Mouse (Mus musculus) thymus, postnatal 25 days (tissue): Measurements from ENCODE around the gene Focad.
"Not testable (repeated sequence)": the region's sequence is repeated elsewhere in the genome, so short reads cannot be mapped to it uniquely, and the experiment has no call there.

Experiments
- DNase-seq: peaks from one replicate; pipeline ENCODE4 v3.0.0; 2022

The Focad gene

DNA sequence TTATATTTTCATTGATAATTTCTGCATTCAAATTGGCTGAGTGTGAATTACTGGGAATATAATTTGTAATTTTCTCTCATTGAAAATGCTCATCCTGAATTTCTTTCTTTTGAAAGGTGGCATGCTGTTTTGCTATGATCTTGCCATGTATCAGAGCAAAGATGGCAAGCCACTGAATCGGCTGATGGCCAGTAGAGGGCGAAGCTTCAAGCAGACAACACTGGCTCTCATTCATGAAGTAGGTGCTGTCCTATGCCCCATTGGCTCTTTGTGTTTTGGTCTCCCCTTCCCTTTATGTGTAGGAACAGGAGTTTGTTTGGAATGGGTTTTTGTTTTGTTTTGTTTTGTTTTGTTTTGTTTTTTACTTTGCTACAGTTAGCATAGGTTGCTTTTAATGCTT is 215.2 kb downstream of the Focad start:
- peak; percentile 33 for DNase-seq

DNA sequence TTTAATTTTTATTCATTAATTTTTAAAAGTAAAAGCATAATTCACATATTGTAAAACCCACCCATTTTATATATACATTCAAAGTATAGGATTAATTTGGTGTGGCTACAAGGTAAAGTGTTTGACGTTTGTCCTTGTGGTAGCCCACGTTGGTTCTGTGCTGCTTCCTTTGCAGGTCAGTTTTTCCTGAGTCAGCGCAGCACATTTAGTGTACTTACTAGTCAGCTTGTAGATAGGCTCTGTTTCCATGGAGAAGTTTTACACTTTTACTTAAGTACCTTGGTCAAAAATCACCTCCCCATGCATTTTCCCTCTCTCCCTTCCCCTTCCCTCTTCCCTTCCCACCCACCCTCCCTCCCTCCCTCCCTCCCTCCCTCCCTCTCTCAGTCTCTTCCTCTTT is 220.5 kb downstream of the Focad start:
- DNase-seq, result no peak

GRCm38 (mm10) chr4:88320067-88320466 is 225.6 kb downstream of the Focad start:
- no peak for DNase-seq

DNA sequence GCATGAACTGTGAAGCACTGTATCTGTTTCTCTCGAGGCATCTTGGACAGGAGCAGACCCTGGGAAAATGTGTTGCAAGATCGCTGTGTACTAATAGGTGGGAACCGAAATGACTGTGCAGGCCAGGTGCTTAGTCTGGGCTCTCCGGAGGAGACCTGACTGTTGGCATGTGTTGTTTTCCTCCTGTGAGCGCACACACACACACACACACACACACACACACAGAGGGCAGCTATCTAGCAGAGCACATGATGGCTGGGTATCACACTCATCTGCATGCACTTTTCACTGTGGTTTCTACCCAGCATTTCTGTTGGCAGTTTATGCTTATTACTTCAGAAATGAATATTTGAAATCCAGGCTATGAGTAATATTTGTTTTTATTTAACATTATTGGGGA is 231.0 kb downstream of the Focad start:
- DNase-seq, result no peak

DNA sequence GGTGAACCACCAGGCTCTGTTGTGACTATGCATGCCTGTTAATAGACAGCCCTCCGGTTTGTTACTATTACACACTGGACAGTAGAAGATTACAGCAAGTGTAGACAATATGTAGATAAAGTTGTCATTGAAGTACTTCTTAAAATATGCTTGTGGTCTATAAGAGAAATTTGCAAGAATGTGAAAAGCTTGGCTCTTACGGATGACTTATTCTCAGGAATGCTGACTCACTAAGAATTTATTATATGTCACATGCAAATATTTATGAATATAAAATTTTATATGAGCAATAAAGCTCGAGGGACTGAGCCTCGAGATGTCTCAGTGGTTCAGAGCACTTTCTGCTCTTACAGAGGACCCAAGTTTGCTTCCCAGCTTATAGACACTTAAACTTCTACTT is 240.1 kb downstream of the Focad start:
- DNase-seq, result no peak

DNA sequence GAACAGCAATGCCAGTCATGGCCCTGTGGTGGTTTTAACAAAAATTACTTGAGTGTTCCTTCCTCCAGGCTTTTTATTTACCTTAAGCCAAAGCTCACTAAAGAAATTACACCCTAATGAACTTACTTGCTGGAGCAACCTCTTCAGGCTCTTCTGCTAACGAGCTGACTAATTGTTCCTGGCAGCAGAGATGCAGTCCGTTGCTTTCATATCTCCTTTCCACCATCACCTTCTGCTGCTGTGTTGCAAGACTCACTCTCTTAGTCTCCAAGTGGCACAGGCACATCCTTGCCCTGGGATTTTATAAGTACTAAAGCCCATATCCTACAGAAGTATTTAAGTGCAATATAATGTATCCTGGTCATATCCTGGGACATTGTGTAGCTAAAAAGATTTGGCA is 242.3 kb downstream of the Focad start:
- no peak for DNase-seq

- no peak for DNase-seq
Observed at GRCm38 (mm10) chr4:88337365-88337764, 242.9 kb downstream of the Focad start.

DNA sequence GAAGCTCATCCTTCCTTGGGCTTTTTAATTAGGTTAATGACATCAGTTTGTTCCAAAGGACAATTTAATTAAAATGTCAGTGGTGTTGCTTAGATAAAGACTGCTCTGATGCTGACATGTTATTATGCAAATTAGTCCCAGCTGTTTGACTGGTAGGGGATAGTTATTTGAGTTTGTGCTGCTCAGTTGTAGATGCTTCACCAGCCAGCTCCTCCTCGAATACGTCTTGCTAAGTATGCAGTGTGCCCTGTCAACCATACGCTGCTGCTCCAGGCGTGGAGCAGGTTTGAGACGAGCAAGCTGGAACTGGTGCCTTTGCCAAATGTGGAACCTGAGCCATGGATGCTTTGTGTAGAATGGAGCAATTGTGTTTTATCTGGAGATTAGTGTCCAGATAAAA is 243.7 kb downstream of the Focad start:
- DNase-seq, result no peak

DNA sequence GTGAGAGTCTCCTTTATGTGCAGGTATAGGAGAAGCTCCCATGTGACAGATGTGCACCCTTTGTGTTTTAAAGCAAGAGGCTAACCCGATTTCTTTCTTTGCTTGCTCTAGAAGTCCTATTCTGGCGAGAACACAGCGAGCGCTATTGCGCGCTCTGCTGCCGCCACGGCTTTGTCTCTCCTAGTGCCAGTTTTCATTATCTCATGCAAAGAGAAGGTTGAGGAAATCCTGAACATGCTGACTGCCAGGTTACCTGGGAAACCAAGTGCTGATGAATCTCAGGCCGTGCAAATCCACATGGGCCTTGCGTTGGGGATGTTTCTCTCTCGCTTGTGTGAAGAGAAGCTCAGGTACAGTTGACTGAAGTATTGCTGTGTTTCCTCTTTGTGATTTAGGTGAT is 250.0 kb downstream of the Focad start:
- DNase-seq, result no peak

DNA sequence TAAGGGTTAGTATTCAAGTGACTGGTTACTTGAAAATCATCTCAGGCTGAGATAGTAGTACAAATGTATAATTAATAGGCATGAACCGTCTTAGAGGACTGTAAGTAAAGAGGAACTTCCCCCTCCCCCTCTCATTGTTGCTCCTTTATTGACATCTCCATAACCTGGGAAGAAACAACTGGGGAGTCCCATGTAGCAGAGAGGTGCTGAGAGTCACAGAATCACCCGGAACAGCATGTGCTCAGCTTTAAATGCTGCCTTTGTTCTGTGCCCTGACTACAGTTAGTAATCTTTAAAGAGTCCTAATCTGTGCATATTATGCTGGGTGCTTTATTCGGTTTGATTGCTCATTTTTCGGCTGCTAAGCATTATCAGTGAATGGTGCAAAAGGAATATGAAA is 250.6 kb downstream of the Focad start:
- DNase-seq, result no peak

GRCm38 (mm10) chr4:88345938-88346337 is 251.5 kb downstream of the Focad start:
- no peak for DNase-seq

DNA sequence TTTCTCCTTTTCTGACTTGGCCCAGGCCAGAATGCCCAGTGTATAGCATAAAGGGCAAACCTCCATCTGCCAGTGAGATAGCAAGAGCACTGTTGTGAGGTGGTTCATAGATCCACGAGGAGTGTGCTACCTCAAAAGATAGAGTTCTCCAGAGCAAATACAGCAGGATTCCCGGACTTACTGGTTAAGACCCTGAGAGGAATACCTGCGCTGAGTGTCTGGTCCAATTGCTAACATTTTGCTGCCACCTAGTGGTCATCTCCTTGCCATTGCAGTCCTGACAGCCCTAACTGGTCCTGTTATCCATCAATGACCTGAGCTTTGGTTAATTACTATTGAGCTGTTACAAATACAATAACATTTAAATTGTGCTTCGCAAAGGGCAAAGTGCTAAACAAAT is 256.5 kb downstream of the Focad start:
- peak; percentile 60 for DNase-seq

DNA sequence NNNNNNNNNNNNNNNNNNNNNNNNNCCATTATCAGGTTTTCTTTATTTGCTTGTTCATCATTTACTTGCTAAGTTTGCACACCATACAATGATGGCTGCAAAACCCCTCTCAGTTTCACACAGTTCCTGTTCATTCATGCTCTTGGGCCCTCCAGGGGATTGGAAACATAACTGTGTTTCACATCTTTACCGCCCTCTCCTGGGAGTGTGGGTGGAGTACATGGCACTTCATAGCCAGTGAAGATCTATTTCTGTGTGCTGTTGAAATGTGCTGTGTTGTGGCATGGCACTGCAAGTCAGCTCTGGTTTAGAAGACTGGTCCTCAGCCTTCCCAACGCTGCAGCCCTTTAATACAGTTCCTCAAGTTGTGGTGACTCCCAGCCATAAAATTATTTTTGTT is 262.2 kb downstream of the Focad start:
- DNase-seq, result peak; percentile 16

DNA sequence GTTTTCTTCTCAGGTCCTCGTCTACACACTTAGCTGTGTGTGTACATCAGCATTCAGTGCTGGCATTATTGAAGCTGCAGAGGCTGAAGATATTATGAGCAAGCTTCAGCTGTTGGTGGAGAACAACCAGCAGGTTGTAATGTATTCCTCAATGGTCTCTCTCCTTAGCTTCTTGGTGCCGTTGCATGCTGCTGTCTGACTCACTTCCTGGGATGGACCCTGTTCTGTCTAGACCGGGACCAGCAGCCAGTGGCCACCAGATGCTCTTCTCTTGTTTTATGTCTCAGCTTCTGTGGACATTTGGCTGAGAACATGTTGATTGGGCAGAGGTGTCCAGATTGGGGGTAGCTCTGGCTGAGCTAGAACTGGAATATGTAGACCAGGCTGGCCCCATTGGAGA is 263.0 kb downstream of the Focad start:
- DNase-seq, result no peak

DNA sequence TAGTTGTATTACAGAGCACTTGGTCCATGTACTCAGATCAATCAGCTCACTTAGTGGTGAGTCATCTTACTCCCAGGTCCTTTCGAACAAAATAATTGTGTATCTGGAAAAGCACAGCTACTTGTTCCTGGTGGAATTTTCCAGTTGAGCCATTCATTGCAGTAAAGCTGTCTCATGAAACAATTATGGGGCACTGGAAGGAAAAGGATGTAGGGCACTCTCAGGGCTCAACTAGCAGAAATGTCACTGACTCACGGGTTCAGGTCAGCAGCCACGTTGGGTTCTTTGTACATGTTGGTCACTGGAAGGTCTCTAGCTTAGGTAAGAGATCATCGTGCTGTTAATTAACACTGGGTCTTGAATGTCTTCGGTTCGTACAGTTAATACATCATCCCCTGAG is 275.5 kb downstream of the Focad start:
- DNase-seq, result no peak

- DNase-seq, result no peak
Observed at GRCm38 (mm10) chr4:88370819-88371218, 276.4 kb downstream of the Focad start.

DNA sequence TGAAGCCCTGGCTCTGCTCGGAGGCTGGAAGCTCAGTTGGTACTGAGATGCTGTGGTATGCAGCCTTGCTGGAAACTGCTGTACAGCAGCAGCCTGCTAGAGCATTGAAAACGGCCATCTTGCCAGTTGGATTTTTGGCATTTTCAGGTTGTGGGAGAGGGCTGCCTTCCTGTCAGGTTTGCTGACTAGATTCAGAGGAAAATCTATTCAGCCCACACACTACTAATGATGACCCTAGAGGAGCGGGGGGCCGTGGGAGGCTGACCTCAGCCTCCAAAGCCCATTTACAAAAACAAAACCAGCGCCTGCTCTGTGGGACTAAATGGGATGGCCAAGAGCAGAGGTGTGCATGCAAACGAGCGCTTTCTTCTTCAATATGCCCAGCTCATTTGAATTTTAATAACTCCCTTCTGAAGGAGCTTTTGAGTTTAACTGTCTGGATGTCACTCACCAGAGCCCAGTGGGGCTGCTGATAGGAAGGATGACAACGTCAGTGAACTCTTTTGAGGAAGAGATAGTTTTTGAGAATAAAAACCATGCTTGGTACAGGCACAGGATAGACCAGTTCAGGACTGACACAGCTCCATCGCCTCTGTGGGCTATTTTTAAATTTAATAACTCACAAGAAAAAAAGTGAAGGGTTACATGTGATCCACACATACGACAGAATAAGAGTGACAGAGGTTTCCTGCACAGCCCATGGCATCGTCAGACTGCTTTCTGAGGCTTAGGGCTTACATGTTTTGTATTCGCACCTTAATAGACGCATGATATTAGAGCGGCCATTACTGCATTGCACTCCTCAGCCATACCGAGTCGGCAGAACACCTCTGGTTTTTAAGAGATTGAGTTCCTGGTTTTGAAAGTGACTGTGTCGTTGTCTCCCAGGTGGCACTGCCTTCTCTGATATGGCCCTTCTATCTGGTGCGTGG is 278.1 kb downstream of the Focad start:
- no peak for DNase-seq

- DNase-seq, result no peak
Observed at GRCm38 (mm10) chr4:88390036-88390435, 295.6 kb downstream of the Focad start.

DNA sequence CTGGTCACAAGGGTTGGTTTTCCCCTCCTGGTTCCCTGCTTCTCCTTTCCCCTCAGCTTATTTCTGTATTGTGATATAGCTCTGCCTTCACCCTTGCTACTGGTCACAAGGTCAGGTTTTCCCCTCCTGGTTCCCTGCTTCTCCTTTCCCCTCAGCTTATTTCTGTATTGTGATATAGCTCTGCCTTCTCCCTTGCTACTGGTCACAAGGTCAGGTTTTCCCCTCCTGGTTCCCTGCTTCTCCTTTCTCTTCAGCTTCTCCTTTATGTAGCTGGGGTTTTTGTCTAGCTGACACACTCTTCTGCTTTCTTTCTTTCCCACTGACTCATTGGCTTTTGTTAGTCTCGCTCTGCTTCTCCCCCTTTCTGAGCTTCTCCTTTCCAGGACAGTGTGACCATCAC is 296.2 kb downstream of the Focad start:
- not testable (repeated sequence) for DNase-seq

- DNase-seq, result no peak
Observed at GRCm38 (mm10) chr4:88395717-88396116, 301.3 kb downstream of the Focad start.

GRCm38 (mm10) chr4:88396995-88397521 is 302.6 kb downstream of the Focad start:
- no peak for DNase-seq

GRCm38 (mm10) chr4:88400302-88400991 is 306.0 kb downstream of the Focad start:
- DNase-seq, result no peak

DNA sequence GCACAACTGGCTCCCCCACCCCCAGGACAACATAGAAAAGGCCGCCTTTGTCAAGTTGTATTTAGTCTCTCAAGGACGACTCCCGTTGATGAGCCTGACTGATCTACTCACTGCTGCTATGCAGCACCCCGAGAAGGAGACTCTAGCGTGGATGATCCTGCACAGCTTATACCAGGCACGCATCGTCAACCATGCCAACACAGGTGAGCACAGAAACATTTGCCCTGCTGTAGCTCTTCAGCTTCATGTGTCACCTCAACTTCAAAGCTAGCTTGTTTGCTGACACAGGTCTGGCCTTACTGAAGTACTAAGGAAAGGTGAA is 306.5 kb downstream of the Focad start:
- no peak for DNase-seq

DNA sequence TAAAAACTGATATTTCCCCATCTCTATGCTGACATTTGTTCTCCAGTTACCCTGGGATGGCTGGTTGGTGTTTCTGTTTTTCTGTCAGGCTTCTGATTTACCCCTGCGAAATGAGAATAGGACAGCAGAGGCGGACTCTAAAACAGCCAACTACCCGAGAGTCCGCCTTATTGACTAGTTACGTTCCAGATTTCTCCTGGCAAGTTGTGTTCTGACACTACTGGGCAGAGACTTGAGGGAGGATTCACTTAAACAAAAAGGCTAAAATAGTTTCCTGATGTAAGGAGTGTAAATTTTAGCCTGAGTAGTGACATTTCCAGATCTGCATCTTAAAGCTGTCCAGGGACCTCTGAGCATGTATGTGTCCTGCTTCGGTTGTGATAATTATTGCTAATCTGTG is 308.5 kb downstream of the Focad start:
- DNase-seq, result no peak
